Mouse (Mus musculus) intestine, postnatal 0 days (tissue): ENCODE results near the gene Cacna2d2. TPM values are rescaled to one million over a fixed set of nuclear protein-coding genes. Genes with fewer than 3 reads are reported as not detected.
A peak's percentile ranks its signal among the peaks of the same experiment; 100 is the strongest.

Experiments used
- ATAC-seq: fragments of 200-750 bp; cut with Nextera tagmentation; 2 replicates; pipeline ENCODE4 v1.8.0; 2017; ENCODE audit warnings: mild to moderate bottlenecking, moderate TSS enrichment, moderate library complexity
- H3K27ac ChIP-seq: fragments of 300-500 bp; sonication (generic); 2 replicates; pipeline ENCODE4 v1.5.1; 2014; ENCODE audit warnings: mild to moderate bottlenecking, low read depth, low read length, moderate library complexity
- H3K27me3 ChIP-seq: fragments of 300-500 bp; sonication (generic); replicated peaks from 2 replicates; pipeline ENCODE4 v1.6.1; 2014; ENCODE audit warnings: low read length, mixed read lengths; ENCODE audit not compliant: control insufficient read depth, insufficient read depth
- H3K36me3 ChIP-seq: fragments of 300-500 bp; sonication (generic); 2 replicates; pipeline ENCODE4 v1.6.1; 2014; ENCODE audit warnings: mild to moderate bottlenecking, moderate library complexity; ENCODE audit not compliant: control insufficient read depth, insufficient read depth
- H3K4me1 ChIP-seq: fragments of 300-500 bp; sonication (generic); replicated peaks from 2 replicates; pipeline ENCODE4 v1.6.1; 2014; ENCODE audit warnings: antibody characterized with exemption, low read length, mixed read lengths; ENCODE audit not compliant: control insufficient read depth, insufficient read depth
- H3K4me2 ChIP-seq: fragments of 300-500 bp; sonication (generic); replicated peaks from 2 replicates; pipeline ENCODE4 v1.6.1; 2014; ENCODE audit warnings: low read depth, mild to moderate bottlenecking, moderate library complexity
- H3K4me3 ChIP-seq: fragments of 300-500 bp; sonication (generic); 2 replicates; pipeline ENCODE4 v1.5.1; 2014; ENCODE audit warnings: low read depth, low read length
- H3K9ac ChIP-seq: fragments of 300-500 bp; sonication (generic); 2 replicates; pipeline ENCODE4 v1.6.1; 2014; ENCODE audit warnings: mild to moderate bottlenecking, low read depth, low read length
- H3K9me3 ChIP-seq: fragments of 300-500 bp; sonication (generic); 2 replicates; pipeline ENCODE4 v1.6.1; 2016; ENCODE audit warnings: mixed run types; ENCODE audit not compliant: control insufficient read depth
- CTCF ChIP-seq: sonication (generic); IDR thresholded peaks from 2 replicates; pipeline ENCODE4 v1.5.1; 2016; ENCODE audit warnings: low read depth, mild to moderate bottlenecking, control low read depth, antibody characterized with exemption, moderate library complexity
- WGBS: fragments of 180-500 bp; shearing (Covaris S2); extraction: QIAGEN DNeasy Blood & Tissue Kit; methylation state at CpG from one replicate; pipeline ENCODE4 v1.1.7; 2014; 5-methylcytosine and 5-hydroxymethylcytosine counted together
- polyA plus RNA-seq: library from polyadenylated mRNA; unstranded; fragments of >200 nt; fragmentation: Nextera tagmentation; extraction: Ambion mirVana; gene quantifications from 2 replicates; pipeline ENCODE4 v1.2.1, GENCODE M21; 2015

Cacna2d2 gene
- polyA plus RNA-seq, 1 experiment from 2014 or later: 0.22 TPM

DNA sequence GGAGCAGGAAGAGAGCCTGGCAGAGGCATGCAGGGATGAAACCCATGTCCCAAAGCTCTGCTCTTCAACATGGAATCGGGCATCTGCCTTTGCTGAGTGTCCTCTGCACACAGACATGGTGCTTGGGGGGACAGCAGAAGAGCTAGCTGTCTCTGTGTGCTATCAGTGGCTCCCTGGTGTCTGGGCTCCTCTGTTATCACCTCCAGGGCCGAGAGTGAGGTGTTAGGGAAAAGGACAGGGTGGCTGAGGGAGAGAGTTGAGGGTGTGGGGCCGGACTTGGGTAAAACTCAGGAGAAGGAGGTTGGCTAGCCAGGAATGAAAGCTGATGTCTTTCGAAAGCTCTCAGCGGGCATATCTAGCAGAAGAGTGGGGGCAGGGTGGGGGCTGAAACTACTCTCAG is 63.5 kb downstream of the Cacna2d2 start:
- WGBS: 69% methylated on average over 5 of the region's 5 CpGs

DNA sequence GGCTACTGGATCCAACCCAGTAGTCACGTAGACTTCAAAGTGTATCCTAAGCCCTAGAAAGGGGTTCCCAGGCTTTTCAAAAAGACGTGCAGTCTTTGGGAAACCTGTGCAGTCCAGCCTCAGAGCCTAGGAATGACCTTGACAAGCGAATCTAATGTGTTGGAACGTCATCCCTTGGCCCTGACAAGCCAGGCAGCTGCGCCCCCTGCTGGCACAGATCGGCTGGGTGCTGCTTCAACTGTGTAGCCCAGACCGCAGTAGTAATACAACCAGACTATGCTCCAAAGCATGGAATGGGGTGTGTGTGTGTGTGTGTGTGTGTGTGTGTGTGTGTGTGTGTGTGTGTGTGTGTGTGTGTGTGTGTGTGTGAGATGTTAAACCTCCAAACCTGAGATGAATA is 64.1 kb downstream of the Cacna2d2 start:
- Histone ChIP-seq H3K36me3 (no peaks in the 10 kb centered on the region), H3K4me3 (no peak overlapping the region), H3K27ac (no peak overlapping the region), H3K4me1 (no peaks in the 10 kb centered on the region), H3K9me3 (no peaks in the 10 kb centered on the region), H3K27me3 (no peaks in the 10 kb centered on the region; the same call in 1 of the 2 replicates), H3K4me2 (no peak overlapping the region), H3K9ac (no peak overlapping the region)
- ATAC-seq: no peak
- peak; percentile 93 for TF ChIP-seq CTCF
- 10% methylated on average over 7 of the region's 7 CpGs for WGBS

More for the DNA sequence above, 63.5 kb downstream of the Cacna2d2 start:
- Histone ChIP-seq H3K4me2 (no peak overlapping the region), H3K4me1 (no peaks in the 10 kb centered on the region), H3K9ac (no peak overlapping the region), H3K36me3 (no peaks in the 10 kb centered on the region), H3K27ac (no peak overlapping the region), H3K4me3 (no peak overlapping the region), H3K27me3 (no peaks in the 10 kb centered on the region; the same call in 1 of the 2 replicates), H3K9me3 (no peaks in the 10 kb centered on the region)
- TF ChIP-seq CTCF: no peak
- no peak for ATAC-seq

DNA sequence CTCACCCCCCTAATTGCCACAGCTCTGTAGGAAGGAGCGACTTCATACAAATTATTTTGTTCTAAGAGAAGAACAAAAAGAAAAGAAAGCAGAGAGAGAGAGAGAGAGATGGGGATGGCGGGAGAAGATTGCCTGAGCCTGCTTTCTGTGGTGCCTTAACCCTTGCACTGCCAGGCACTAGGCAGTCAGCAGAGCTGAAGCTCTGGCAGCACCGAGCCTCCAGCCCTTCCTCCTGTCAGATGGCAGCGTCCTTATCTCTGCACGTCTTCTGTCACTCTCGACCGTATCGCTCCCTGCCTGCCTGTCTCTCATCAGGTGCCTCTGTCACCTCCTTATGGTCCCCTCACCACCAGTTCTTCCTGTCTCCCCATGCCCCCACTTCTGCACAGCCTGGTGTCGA is 64.7 kb downstream of the Cacna2d2 start:
- Histone ChIP-seq H3K9ac (no peak overlapping the region), H3K4me2 (no peak overlapping the region), H3K4me1 (no peaks in the 10 kb centered on the region), H3K4me3 (no peak overlapping the region), H3K27ac (no peak overlapping the region), H3K27me3 (no peaks in the 10 kb centered on the region; the same call in 1 of the 2 replicates), H3K36me3 (no peaks in the 10 kb centered on the region), H3K9me3 (no peaks in the 10 kb centered on the region)
- no peak for TF ChIP-seq CTCF
- 25% methylated on average over 9 of the region's 9 CpGs for WGBS
- ATAC-seq: no peak

DNA sequence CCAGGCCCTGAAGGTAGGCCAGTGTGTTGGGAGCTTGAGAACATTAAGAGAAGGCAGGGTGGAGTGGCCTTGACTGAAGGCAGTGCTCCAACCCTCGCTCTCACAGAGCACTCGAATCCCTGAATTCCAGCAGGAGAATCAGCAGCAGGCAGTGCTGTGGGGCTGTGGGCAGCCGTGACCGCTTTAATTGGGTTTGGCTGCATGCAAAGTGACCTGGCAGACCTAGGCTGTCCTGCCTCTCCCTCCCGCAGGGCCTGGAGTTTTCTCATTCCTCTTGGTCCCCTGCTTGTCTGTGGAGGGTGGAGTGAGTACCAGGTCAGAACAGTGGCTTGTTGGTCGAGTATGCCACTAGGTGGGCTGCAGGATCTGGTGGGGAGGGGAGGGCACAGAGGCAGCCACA is 66.2 kb downstream of the Cacna2d2 start:
- no peak overlapping the region for H3K27ac ChIP-seq
- H3K4me2 ChIP-seq: no peak overlapping the region
- no peaks in the 10 kb centered on the region for H3K4me1 ChIP-seq
- no peaks in the 10 kb centered on the region for H3K9me3 ChIP-seq
- no peak overlapping the region for H3K4me3 ChIP-seq
- no peak for TF ChIP-seq CTCF
- H3K36me3 ChIP-seq: no peaks in the 10 kb centered on the region
- no peak overlapping the region for H3K9ac ChIP-seq
- 44% methylated on average over 6 of the region's 6 CpGs for WGBS
- no peaks in the 10 kb centered on the region; the same call in 1 of the 2 replicates for H3K27me3 ChIP-seq
- no peak for ATAC-seq

DNA sequence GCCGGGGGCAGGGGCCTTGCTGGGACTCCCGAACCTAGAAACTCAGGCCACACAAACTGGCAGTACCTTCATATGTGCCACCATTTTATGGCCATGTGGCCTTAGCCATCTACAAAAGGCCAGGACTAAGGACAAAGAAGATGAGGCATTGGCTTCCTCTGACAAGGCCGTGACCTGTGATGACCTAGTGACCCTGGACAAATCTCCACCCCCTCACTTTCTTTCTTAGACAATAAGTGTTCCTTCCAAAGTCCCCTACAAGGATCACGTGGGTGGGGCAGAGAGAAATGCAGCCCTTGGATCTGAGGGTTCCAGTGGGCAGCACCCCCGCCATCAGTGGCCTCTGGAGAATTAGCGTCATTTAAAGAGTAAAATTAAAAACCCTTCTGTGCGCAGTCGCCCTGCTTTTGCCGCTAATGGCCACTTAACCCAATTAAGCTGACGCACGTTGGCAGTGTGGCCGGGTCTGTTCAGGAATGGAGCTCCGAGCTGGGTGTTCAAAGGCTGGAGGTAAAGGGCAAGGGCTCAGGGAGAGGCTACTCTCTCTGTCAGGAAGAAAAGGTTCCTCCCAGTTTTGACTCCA is 69.9 kb downstream of the Cacna2d2 start:
- Histone ChIP-seq H3K4me1 (no peaks in the 10 kb centered on the region), H3K9me3 (no peaks in the 10 kb centered on the region), H3K4me2 (no peak overlapping the region), H3K36me3 (no peaks in the 10 kb centered on the region), H3K4me3 (no peak overlapping the region), H3K9ac (no peak overlapping the region), H3K27ac (no peak overlapping the region), H3K27me3 (no peaks in the 10 kb centered on the region)
- no peak for TF ChIP-seq CTCF
- WGBS: 75% methylated on average over 13 of the region's 13 CpGs
- no peak for ATAC-seq

DNA sequence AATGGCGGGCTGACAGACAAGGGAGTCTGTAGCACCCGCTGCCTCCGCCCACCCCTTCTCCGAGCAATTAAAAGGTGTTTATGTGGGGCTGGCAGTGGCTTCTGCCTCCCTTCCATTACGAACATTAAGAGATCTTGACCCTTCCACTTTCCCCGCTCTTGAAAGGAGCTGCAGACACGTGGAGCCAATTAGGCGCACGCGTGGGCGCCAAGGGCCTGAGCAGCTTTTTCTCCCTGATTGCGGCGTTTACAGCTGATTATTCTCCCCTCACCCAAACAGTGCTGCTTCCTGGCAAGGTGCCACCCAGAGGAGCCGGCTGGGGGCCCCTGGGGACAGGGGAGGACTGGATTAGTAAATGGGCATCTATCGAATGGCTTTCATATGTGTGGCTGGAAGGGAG is 71.0 kb downstream of the Cacna2d2 start:
- ATAC-seq: no peak
- Histone ChIP-seq H3K27me3 (no peaks in the 10 kb centered on the region), H3K36me3 (no peaks in the 10 kb centered on the region), H3K4me1 (no peaks in the 10 kb centered on the region), H3K4me3 (no peak overlapping the region), H3K27ac (no peak overlapping the region), H3K4me2 (no peak overlapping the region), H3K9ac (no peak overlapping the region), H3K9me3 (no peaks in the 10 kb centered on the region)
- 71% methylated on average over 15 of the region's 15 CpGs for WGBS
- TF ChIP-seq CTCF: no peak

DNA sequence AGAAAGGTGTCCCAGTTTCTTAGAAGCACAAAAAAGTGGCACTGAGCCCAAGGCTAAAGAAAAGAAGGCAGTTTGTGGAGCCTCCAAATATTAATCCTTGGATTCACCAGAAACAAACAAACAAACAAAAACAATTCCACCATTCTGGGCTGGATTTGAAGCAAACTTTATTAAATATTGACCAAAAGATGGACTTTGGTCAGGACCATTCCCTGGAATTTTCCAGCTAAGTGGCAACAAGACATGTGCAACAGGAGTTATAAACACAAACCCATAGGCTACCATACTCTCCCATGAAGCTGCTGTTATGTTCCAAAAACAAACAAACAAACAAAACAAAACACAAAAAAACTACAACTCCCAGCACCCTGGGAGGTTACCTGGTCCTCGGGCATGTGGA is 74.6 kb downstream of the Cacna2d2 start:
- no peaks in the 10 kb centered on the region for H3K9me3 ChIP-seq
- 83% methylated on average over 1 of the region's 1 CpGs for WGBS
- no peak for ATAC-seq
- H3K9ac ChIP-seq: no peak overlapping the region
- no peak for TF ChIP-seq CTCF
- H3K27ac ChIP-seq: no peak overlapping the region
- no peaks in the 10 kb centered on the region for H3K4me1 ChIP-seq
- no peaks in the 10 kb centered on the region for H3K27me3 ChIP-seq
- no peak overlapping the region for H3K4me2 ChIP-seq
- no peak overlapping the region for H3K4me3 ChIP-seq
- no peaks in the 10 kb centered on the region for H3K36me3 ChIP-seq
